Mouse (Mus musculus): ENCODE results near the gene Cdx4. TPM values are rescaled to one million over a fixed set of nuclear protein-coding genes. Genes with fewer than 3 reads are reported as not detected.

Gene Cdx4
- not detected for polyA plus RNA-seq (2012; fragmentation: generic; extraction: Trizol)

GRCm38 (mm10) chrX:103321146-103321545 is at the start of gene Cdx4:
TSS of gene Cdx4 (plus strand) at chrX:103321398.
- Histone ChIP-seq H3ac (ENCODE audit: control insufficient read depth, insufficient read length) (no peak within 1 kb of the TSS), H3K4me2 (ENCODE audit: low read depth) (no peak within 1 kb of the TSS), H3K27me3 (ENCODE audit: control insufficient read depth, insufficient read depth, insufficient read length) (peaks cover 7% of the 10 kb centered on the region), H3K79me2 (ENCODE audit: control insufficient read depth, insufficient read depth) (no peaks in the 10 kb centered on the region), H3K36me3 (ENCODE audit: control insufficient read depth, insufficient read depth) (no peaks in the 10 kb centered on the region), H3K4me3 (no peak within 1 kb of the TSS)
- TF ChIP-seq MYOD1 (IDR thresholded peaks at IDR 0.05; ENCODE audit: control insufficient read depth in 1 of 3, insufficient read length in 2 of 3, low read depth in 2 of 3), result no peak
- no peak for TF ChIP-seq MYOG (IDR thresholded peaks at IDR 0.05; ENCODE audit: control insufficient read depth in 1 of 3, insufficient read depth in 1 of 3, insufficient read length in 2 of 3, low read depth in 2 of 3)
- no peak for TF ChIP-seq SRF (IDR thresholded peaks at IDR 0.05; ENCODE audit: control insufficient read depth, insufficient read length, low read depth)
- TF ChIP-seq POLR2AphosphoS2 (IDR thresholded peaks at IDR 0.05; ENCODE audit: insufficient read length, low read depth), result no peak
- TF ChIP-seq E2F4 (IDR thresholded peaks at IDR 0.05; ENCODE audit: insufficient read depth), result no peak
- no peak for TF ChIP-seq MAX (IDR thresholded peaks at IDR 0.05; ENCODE audit: low read depth)
- no peak for TF ChIP-seq USF1 (IDR thresholded peaks at IDR 0.05; ENCODE audit: low read depth)
- TF ChIP-seq TCF12 (IDR thresholded peaks at IDR 0.05; ENCODE audit: insufficient read depth, poor library complexity, severe bottlenecking), result no peak
- no peak for TF ChIP-seq REST (IDR thresholded peaks at IDR 0.05; ENCODE audit: insufficient read depth, insufficient read length)
- TF ChIP-seq CEBPB (IDR thresholded peaks at IDR 0.05; ENCODE audit: insufficient read depth, poor library complexity, severe bottlenecking), result no peak
- TF ChIP-seq POLR2A (IDR thresholded peaks at IDR 0.05; ENCODE audit: insufficient read length, low read depth), result no peak

GRCm38 (mm10) chrX:103274325-103274724 is 46.9 kb upstream of the Cdx4 start:
- no peaks in the 10 kb centered on the region for H3K36me3 ChIP-seq (ENCODE audit: control insufficient read depth, insufficient read depth)
- no peak overlapping the region for H3K4me2 ChIP-seq (ENCODE audit: low read depth)
- no peaks in the 10 kb centered on the region for H3K27me3 ChIP-seq (ENCODE audit: control insufficient read depth, insufficient read depth, insufficient read length)
- H3K79me2 ChIP-seq (ENCODE audit: control insufficient read depth, insufficient read depth), result no peaks in the 10 kb centered on the region
- no peak overlapping the region for H3ac ChIP-seq (ENCODE audit: control insufficient read depth, insufficient read length)
- no peak for TF ChIP-seq TCF3 (IDR thresholded peaks at IDR 0.05; ENCODE audit: insufficient read length, low read depth)
- no peak for TF ChIP-seq REST (IDR thresholded peaks at IDR 0.05; ENCODE audit: insufficient read depth, insufficient read length)
- TF ChIP-seq MYOD1 (IDR thresholded peaks at IDR 0.05; ENCODE audit: control insufficient read depth in 1 of 3, insufficient read length in 2 of 3, low read depth in 2 of 3), result no peak
- TF ChIP-seq POLR2AphosphoS2 (IDR thresholded peaks at IDR 0.05; ENCODE audit: insufficient read length, low read depth), result no peak
- H3K4me3 ChIP-seq, result no peak overlapping the region

GRCm38 (mm10) chrX:103286899-103287722 is 34.1 kb upstream of the Cdx4 start:
- Histone ChIP-seq H3ac (ENCODE audit: control insufficient read depth, insufficient read length) (no peak overlapping the region), H3K27me3 (ENCODE audit: control insufficient read depth, insufficient read depth, insufficient read length) (no peaks in the 10 kb centered on the region), H3K4me3 (no peak overlapping the region)

GRCm38 (mm10) chrX:103287846-103288377 is 33.3 kb upstream of the Cdx4 start:
- no peaks in the 10 kb centered on the region for H3K79me2 ChIP-seq (ENCODE audit: control insufficient read depth, insufficient read depth)
- H3ac ChIP-seq (ENCODE audit: control insufficient read depth, insufficient read length), result no peak overlapping the region
- no peak for TF ChIP-seq REST (IDR thresholded peaks at IDR 0.05; ENCODE audit: insufficient read depth, insufficient read length)
- TF ChIP-seq E2F4 (IDR thresholded peaks at IDR 0.05; ENCODE audit: insufficient read depth), result no peak
- no peak for TF ChIP-seq MAX (IDR thresholded peaks at IDR 0.05; ENCODE audit: low read depth)
- no peak for TF ChIP-seq TCF3 (IDR thresholded peaks at IDR 0.05; ENCODE audit: insufficient read length, low read depth)
- no peak for TF ChIP-seq MYOD1 (IDR thresholded peaks at IDR 0.05; ENCODE audit: control insufficient read depth in 1 of 3, insufficient read length in 2 of 3, low read depth in 2 of 3)
- H3K27me3 ChIP-seq (ENCODE audit: control insufficient read depth, insufficient read depth, insufficient read length), result no peaks in the 10 kb centered on the region
- no peaks in the 10 kb centered on the region for H3K36me3 ChIP-seq (ENCODE audit: control insufficient read depth, insufficient read depth)
- no peak overlapping the region for H3K4me2 ChIP-seq (ENCODE audit: low read depth)
- no peak overlapping the region for H3K4me3 ChIP-seq

More at GRCm38 (mm10) chrX:103286899-103287722, 34.1 kb upstream of the Cdx4 start:
- Histone ChIP-seq H3K4me2 (ENCODE audit: low read depth) (no peak overlapping the region), H3K36me3 (ENCODE audit: control insufficient read depth, insufficient read depth) (no peaks in the 10 kb centered on the region), H3K79me2 (ENCODE audit: control insufficient read depth, insufficient read depth) (no peaks in the 10 kb centered on the region)
- TF ChIP-seq POLR2AphosphoS2 (IDR thresholded peaks at IDR 0.05; ENCODE audit: insufficient read length, low read depth), result no peak
- no peak for TF ChIP-seq REST (IDR thresholded peaks at IDR 0.05; ENCODE audit: insufficient read depth, insufficient read length)
- TF ChIP-seq MAX (IDR thresholded peaks at IDR 0.05; ENCODE audit: low read depth), result no peak
- no peak for TF ChIP-seq POLR2A (IDR thresholded peaks at IDR 0.05; ENCODE audit: insufficient read length, low read depth)
- no peak for TF ChIP-seq CEBPB (IDR thresholded peaks at IDR 0.05; ENCODE audit: insufficient read depth, poor library complexity, severe bottlenecking)
- TF ChIP-seq MYOD1 (IDR thresholded peaks at IDR 0.05; ENCODE audit: control insufficient read depth in 1 of 3, insufficient read length in 2 of 3, low read depth in 2 of 3), result no peak
- no peak for TF ChIP-seq MYOG (IDR thresholded peaks at IDR 0.05; ENCODE audit: control insufficient read depth in 1 of 3, insufficient read depth in 1 of 3, insufficient read length in 2 of 3, low read depth in 2 of 3)
- no peak for TF ChIP-seq TCF3 (IDR thresholded peaks at IDR 0.05; ENCODE audit: insufficient read length, low read depth)
- TF ChIP-seq USF1 (IDR thresholded peaks at IDR 0.05; ENCODE audit: low read depth), result no peak
- TF ChIP-seq E2F4 (IDR thresholded peaks at IDR 0.05; ENCODE audit: insufficient read depth), result no peak
- TF ChIP-seq TCF12 (IDR thresholded peaks at IDR 0.05; ENCODE audit: insufficient read depth, poor library complexity, severe bottlenecking), result no peak
- no peak for TF ChIP-seq SRF (IDR thresholded peaks at IDR 0.05; ENCODE audit: control insufficient read depth, insufficient read length, low read depth)
